Mouse (Mus musculus) skeletal muscle tissue, postnatal 0 days (tissue): ENCODE data around the gene Csrnp1. TPM values are rescaled to one million over a fixed set of nuclear protein-coding genes. Genes with fewer than 3 reads are reported as not detected.

ENCODE experiments used
- polyA plus RNA-seq: library from polyadenylated mRNA; unstranded; fragments of >200 nt; fragmentation: Nextera tagmentation; extraction: Ambion mirVana; gene quantifications from 2 replicates; pipeline ENCODE4 v1.2.1, GENCODE M21; 2015

Gene Csrnp1
- 2.4 and 4.7 TPM in 2 replicates for polyA plus RNA-seq

DNA sequence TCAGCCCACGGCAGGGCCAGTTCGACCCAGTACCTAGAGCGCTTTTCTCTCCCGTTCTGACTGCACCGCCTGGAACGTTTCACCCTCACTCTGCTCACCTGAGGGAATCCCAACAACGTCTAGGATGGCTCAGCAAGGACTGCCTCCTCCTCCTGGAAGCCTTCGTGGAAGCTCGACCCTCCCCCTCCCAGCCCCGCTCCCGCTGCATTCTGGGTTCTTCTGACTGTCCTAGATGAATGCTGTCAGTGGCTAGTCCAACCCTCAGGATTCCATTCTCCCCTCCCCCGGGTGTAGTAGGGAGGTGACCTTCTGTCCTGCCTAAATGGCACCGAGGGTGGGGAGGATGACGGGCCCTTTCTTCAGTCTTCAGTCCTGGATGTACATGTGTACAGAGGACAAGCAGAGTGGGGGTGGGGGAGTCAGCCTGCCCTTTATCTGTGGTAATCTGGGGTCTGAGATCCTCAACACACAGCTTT is at the start of gene Csrnp1:
Gene Csrnp1 (minus strand): TSS at position 123 of the 476 bp plus-strand sequence.

GRCm38 (mm10) chr9:120023086-120023811 is 38.8 kb upstream of the Csrnp1 start, which contains the start of gene Xirp1:
TSS of gene Xirp1 (minus strand) at chr9:120023598.

DNA sequence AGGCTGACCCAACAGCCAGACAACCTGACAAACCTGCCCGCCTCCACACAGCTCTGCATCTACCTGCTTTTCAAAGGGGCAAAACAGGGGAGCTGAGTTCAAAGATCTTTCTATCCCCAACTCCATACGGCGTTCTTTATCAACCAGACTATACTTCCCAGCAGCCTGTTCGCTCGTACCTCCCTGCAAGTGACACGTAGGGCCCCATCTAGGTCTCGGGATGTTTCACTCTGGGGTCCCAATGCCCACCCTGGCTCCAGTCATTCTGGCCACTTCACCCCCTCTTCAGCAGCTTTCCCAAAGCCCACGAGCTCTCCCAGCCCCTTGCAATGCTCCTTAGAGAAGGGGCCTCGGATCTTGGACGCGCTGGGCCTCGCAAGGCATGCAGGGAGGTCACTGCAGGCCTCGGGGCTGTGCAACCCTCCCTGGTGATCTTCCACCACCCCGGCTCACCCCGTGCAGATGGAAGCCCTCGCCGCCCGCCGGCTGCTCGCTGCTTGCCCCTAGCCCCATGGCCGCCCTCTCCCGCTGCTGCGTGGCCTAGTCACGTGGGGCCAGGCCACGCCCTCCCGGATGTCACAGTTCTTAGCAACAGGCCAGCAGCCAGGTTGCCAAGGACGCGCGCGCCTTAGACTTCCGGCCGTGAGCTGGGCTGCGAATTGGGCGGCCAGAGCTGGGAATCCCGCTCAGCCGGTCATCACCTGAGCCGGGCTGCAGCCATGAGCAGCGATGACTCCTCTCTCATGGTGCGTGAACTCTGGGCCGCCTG is 47.3 kb downstream of the Csrnp1 start, which contains the start of the genes Gorasp1 and Ttc21a:
Gene Gorasp1 (minus strand): TSS at position 561 of the 769 bp plus-strand sequence.
Gene Ttc21a (plus strand): TSS at position 602 of the 769 bp plus-strand sequence.

Other genes starting within 250 kb of the Csrnp1 start
- 0.05 TPM in 1 of 2 replicates, not detected in the other for gene Scn11a, start 159.2 kb downstream of the Csrnp1 start, polyA plus RNA-seq
- 13.7 and 15.1 TPM in 2 replicates for gene Wdr48, start 89.8 kb downstream of the Csrnp1 start, polyA plus RNA-seq
- 12.5 and 14.2 TPM in 2 replicates for gene Gorasp1, start 47.1 kb downstream of the Csrnp1 start, polyA plus RNA-seq
- gene Ttc21a, start 47.1 kb downstream of the Csrnp1 start, polyA plus RNA-seq, result not detected in 2 replicates
- gene Xirp1, start 38.9 kb upstream of the Csrnp1 start, polyA plus RNA-seq, result 32.8 and 40.6 TPM in 2 replicates
- gene Cx3cr1, start 85.2 kb upstream of the Csrnp1 start, polyA plus RNA-seq, result 4.3 and 5.0 TPM in 2 replicates
- 0.18 and 0.24 TPM in 2 replicates for gene Ccr8, start 107.5 kb upstream of the Csrnp1 start, polyA plus RNA-seq
- gene Slc25a38, start 125.7 kb upstream of the Csrnp1 start, polyA plus RNA-seq, result 8.0 and 9.4 TPM in 2 replicates
- gene Rpsa, start 143.0 kb upstream of the Csrnp1 start, polyA plus RNA-seq, result 732 and 842 TPM in 2 replicates
- 0.07 TPM in 1 of 2 replicates, not detected in the other for gene Mobp, start 165.0 kb upstream of the Csrnp1 start, polyA plus RNA-seq